Mouse (Mus musculus): Measurements from ENCODE around the gene Pcdh8. TPM values are rescaled to one million over a fixed set of nuclear protein-coding genes. Genes with fewer than 3 reads are reported as not detected.

Gene Pcdh8
- not detected for total RNA-seq (2023)

GRCm38 (mm10) chr14:79771094-79771535 lies at the start of gene Pcdh8:
TSS of gene Pcdh8 (minus strand) at chr14:79771312.

Other genes starting within 250 kb of the Pcdh8 start
- 117 TPM for gene Sugt1, start 183.6 kb downstream of the Pcdh8 start, total RNA-seq (2023)
- gene Cnmd, start 109.1 kb downstream of the Pcdh8 start, total RNA-seq (2023), result not detected
- not detected for gene Olfm4, start 212.8 kb upstream of the Pcdh8 start, total RNA-seq (2023)

All from CD8-positive naive resting alpha-beta T cell, adult 57 days (primary cell).